Mouse (Mus musculus) adrenal gland, postnatal 25 days (tissue): Measurements from ENCODE around the gene Wipi2. TPM values are rescaled to one million over a fixed set of nuclear protein-coding genes. Genes with fewer than 3 reads are reported as not detected.

ENCODE experiments used
- DNase-seq: peaks from one replicate; pipeline ENCODE4 v3.0.0; 2021; ENCODE audit warnings: mixed read lengths
- total RNA-seq: library from RNA; stranded (reverse); gene quantifications from 2 replicates; pipeline ENCODE4 v1.2.3, GENCODE M21; 2021

Wipi2 gene
- total RNA-seq, 1 experiment from 2014 or later = 98.2 TPM

GRCm38 (mm10) chr5:142630224-142630623 lies 2.7 kb downstream of the Wipi2 start:
- DNase-seq = no peak

- DNase-seq = no peak
These were observed 10.3 kb downstream of the Wipi2 start for GRCm38 (mm10) chr5:142637823-142638222.

DNA sequence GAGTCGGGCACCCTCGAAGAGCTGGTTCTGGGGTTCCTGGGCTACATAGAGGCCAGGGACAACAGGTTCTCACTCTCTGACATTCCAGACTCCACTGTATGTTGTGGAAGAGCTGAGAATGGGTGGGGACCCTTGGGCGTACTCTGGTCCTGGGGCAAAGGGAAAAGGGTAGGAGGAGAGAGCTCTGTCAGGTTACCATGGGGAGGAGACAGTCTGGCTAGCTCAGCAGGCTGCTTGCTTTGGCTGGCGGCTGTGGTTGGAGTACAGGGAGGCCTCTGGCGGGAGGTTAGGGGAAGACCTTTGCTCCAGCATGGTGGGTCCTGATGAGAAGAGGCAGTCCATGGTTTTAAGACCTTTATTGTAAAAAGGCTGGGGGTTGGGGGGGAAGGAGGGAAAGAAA lies 12.6 kb downstream of the Wipi2 start:
- no peak for DNase-seq

GRCm38 (mm10) chr5:142641331-142642051 lies 14.0 kb downstream of the Wipi2 start:
- DNase-seq = no peak

- DNase-seq = no peak
These were observed 20.7 kb downstream of the Wipi2 start for GRCm38 (mm10) chr5:142648162-142648561.

DNA sequence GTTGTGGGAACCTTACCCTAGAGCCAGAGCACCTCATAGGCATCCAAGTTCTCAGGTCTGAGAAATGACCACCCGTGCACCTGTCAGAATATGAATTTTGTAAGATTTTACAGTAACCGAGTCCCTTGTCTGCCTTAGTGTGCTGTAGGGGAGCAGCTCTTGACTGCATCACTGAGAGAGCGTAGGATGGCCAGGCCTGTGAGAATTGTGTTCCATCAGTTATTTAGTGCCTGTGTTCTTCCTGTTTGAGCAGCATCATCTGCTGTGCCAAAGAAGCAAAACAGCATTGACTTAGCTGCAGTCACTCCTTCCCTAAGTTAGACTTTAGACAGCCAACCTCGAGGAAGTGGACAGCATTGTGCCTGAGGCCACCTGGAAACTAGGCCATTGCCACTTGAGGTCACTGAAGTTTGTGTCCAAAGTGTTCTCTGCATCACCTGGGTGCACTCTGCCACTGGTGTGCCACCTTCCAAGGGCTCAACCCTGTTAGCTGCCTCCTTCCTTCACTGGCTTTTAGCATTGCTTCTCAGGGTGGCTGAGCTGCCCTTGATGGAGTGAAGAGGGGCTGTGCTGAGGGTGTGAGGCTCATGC lies 22.1 kb downstream of the Wipi2 start:
- DNase-seq = no peak

DNA sequence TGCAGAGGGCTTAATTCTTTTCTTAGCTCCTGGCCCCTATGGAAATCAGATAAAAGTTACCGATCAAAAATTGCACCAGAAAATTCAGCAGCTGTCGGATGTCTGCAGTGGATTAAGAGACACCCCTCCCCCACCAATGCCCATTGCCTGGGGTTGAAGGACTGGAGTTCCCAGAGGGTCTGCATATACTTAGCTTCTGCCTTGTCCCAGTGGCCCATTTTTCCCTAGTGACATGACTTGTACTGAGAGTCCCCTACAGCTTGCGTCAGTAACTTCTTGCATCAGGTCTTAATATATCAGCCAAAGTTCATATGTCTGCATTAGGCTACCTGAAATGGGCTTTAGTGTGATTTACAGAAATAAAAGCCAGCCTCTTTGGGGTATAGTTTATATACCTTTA lies 22.9 kb downstream of the Wipi2 start:
- DNase-seq = no peak

GRCm38 (mm10) chr5:142650794-142651497 lies 23.4 kb downstream of the Wipi2 start:
- no peak for DNase-seq

- DNase-seq = no peak
These were observed 24.8 kb downstream of the Wipi2 start for GRCm38 (mm10) chr5:142652266-142652665.

DNA sequence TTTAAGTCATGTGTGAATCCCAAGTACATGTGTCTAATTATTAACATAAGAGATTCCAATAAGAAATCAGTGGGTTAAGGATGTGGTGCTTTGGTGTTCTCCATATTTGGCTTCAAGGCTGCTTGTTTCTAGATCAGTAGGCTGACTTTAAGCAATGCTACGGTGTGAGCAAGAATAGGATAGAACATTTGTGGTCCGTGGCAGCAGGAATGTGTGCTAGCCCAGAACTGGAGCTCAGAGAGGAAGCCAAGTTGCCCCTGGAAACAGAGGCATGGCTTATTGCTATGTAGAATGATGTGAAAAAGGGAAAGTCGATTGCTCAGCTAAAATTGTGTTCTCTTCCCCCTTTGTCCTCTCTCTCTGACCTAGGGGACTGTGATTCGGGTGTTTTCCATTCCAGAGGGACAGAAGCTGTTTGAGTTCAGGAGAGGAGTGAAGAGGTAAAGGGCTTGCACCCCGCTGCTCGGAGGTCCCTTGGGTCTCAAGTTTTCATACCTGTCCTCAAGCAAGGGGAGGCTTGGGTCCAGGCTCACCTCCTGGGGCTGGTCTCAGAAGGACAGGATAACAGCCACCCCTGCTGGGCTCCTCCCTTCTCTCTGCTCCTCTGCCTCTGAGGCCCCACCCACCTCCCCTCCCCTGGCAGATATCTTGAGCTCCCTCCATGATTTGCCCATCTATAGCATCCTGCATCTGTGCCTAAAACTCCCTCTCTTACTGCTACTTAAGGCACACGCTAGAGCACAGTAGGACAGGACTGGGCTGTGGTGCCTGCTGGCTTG lies 33.3 kb downstream of the Wipi2 start:
- DNase-seq = no peak

- no peak for DNase-seq
These were observed 40.4 kb downstream of the Wipi2 start for GRCm38 (mm10) chr5:142667921-142668320.

DNA sequence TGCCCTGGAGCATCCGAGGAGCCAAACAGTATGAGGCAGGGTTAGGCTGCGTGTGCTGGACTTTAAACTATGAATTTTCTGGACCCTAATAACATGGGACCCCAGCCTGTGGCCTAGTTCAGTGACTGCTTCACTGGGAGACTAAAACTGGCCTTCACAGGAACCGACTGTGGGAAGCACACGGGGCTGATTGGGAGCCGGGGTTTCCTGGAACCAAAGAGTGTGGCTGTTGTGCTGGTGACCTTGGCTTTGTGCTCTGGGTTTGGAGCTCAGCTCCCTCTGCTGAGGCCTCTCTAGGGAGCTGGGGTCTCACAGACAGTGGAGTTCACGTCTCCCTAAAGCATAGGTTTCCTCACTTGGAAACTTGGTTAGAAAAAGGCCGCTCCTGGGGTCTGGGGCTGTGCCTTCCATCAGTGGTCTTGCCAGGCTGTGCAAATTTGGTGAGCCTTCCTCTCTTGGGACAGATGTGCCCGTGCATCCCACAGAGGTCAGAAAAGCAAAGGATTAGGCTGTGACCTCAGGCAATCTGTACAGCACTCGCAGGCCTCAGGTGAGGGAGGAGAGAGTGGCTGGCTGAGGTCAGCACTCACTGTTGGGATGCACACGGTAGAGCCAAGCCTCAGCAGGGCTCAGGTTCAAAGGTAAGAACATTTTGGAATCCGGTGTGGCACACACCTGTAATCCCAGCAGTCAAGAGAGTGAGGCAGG lies 41.2 kb downstream of the Wipi2 start:
- DNase-seq = no peak

- DNase-seq = peak; percentile 22
These were observed 42.2 kb downstream of the Wipi2 start for GRCm38 (mm10) chr5:142669726-142670125.

GRCm38 (mm10) chr5:142673082-142673481 lies 45.6 kb downstream of the Wipi2 start:
- DNase-seq = peak; percentile 33

DNA sequence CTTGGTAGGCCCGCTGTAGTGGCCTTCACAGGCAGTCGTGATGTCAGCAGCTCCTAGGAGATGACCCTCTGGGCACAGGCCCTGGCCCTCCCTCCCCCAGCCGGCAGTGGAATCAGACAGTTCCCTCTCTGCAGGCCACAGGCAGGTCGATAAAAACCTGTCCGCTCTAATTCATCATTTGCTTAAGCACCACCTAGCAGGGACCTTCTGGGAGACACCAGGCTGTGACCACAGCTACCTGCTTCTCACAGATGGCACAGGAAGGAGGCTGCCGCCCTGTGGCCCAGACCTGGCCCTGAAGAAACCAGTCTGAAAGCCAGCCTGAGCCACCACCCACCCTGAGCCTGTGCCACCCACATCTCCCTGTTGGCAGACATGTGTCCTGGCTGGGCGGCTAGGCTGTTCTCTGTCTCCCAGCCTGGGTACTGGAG lies 50.7 kb downstream of the Wipi2 start:
- peak; percentile 78 for DNase-seq

DNA sequence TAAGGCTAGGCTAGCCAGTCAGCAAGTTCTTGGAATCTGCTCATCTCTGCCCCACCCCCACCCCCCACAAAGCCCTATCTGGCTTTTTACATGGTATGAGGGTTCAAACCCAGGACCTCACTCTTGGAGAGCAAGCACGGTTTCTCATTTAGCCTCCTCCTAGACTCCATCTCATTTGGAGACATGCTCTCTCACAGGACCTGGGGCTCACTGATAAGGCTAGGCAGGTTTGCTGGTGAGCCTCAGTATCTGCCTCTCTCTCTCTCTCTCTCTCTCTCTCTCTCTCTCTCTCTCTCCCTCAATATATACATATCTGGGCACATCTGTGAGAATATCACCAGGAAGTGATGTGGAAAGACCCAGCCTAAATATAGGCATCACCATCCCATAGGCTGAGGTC lies 51.6 kb downstream of the Wipi2 start:
- no peak for DNase-seq

DNA sequence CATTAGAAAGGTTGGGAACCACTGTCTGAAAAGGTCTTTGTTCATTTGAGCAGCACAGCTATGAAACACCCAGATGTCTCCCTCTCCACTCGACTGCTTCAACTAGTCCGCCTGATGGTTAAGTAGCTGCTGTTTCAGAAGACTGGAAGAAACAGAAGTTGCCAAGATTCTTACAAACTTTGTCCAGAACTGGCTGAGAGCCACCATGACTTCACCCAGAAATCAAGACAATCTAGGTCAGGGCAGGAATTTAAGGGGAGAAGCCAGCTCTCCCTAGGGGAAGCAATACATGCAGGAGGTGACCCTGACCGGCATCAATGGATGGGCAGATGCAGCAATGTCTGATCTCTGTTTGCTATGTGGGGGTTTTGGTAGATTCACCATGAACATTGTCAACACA lies 54.4 kb downstream of the Wipi2 start:
- DNase-seq = peak; percentile 42

DNA sequence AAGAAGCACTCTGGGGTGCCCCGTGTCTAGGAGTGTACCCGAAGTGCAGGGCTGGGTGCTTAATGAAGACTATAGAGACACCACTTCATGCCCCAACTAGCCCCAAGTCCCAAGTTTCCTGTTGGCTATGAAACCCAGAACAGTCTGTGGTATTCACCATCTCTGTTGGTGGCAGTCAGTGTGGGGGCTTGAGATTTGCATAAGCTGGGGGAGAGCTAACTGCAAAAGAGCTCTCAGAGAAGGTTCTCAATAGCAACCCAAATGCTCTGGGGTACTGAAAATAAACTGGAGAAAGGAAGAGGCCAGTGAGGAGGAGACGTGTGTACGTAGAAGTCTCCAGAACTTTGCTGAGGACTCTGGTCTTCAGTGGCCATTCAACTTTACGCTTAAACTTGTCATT lies 55.0 kb downstream of the Wipi2 start:
- DNase-seq = no peak

DNA sequence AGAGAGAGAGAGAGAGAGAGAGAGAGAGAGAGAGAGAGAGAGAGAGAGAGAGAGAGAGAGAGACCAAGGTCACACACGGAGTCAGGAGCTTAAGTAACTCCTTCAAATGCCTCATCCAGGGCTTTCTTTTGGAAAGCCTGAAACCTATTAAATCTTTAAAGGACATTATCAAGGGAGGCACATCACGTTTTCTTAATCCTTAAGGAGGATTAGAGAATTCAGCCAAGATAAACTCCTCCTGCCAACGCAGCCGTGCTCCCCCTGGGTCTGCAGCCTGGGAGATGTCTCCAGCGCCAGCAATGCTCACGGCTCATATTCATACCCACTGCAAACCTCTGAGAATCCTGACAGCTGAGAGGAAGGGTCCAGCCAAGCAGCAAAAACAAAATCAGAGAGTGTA lies 61.4 kb downstream of the Wipi2 start:
- no peak for DNase-seq

DNA sequence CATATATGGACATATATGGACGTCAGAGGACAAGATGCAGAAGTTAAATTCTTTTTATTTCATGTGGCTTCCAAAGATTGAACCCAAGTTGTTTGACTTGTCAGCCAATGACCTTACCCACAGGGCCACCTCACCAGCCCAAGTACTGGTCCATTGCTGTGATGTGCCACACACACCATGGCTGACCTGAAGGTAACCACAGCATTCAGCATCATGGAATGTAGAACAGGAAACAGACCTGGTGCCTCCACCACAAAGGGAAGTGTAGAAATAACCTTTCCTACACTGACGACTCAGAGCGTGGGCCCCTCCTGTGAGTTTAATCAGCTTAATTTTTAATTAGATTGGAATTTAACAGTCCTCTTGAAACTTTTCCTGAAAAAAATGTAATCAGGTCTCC lies 62.8 kb downstream of the Wipi2 start:
- no peak for DNase-seq

- DNase-seq = no peak
These were observed 64.8 kb downstream of the Wipi2 start, which contains the start of gene Slc29a4 for GRCm38 (mm10) chr5:142692248-142692647. Slc29a4 (plus strand) TSS chr5:142692512.
